Mouse (Mus musculus): ENCODE measurements around the gene Slc5a6.

Slc5a6 gene

DNA sequence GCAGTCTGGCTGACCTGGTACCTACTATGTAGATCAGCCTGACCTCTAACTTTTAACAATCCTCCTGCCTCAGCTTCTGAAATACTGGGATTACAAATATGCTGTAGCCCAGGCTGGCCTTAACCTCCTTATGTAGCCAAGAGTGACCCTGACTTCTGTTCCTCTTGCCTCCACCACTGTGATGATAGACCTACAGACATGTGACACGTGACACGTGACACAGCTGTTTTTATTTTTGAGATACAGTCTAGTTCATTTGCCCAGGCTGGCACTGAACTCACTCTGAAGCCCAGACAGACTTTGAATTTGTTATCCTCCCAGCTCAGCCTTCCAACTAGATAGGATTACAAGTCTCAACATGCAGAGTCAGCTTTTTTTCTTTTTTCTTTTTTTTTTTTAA is 47.7 kb downstream of the Slc5a6 start:
- in situ Hi-C loops (cut with MboI, MseI), result loop anchor here (5.0 kb wide), 1 partner anchor 204 kb away; no protein-coding TSS in a partner anchor

GRCm38 (mm10) chr5:31000122-31000521 is 48.6 kb downstream of the Slc5a6 start:
- in situ Hi-C loops (cut with MboI, MseI), result loop anchor here (5.0 kb wide), 1 partner anchor 203 kb away; no protein-coding TSS in a partner anchor

GRCm38 (mm10) chr5:30999324-30999723 is 49.4 kb downstream of the Slc5a6 start:
- in situ Hi-C loops (cut with MboI, MseI), result no loop called here

- in situ Hi-C loops (cut with MboI, MseI), result no loop called here
Observed at GRCm38 (mm10) chr5:30998306-30998705, 50.4 kb downstream of the Slc5a6 start.

DNA sequence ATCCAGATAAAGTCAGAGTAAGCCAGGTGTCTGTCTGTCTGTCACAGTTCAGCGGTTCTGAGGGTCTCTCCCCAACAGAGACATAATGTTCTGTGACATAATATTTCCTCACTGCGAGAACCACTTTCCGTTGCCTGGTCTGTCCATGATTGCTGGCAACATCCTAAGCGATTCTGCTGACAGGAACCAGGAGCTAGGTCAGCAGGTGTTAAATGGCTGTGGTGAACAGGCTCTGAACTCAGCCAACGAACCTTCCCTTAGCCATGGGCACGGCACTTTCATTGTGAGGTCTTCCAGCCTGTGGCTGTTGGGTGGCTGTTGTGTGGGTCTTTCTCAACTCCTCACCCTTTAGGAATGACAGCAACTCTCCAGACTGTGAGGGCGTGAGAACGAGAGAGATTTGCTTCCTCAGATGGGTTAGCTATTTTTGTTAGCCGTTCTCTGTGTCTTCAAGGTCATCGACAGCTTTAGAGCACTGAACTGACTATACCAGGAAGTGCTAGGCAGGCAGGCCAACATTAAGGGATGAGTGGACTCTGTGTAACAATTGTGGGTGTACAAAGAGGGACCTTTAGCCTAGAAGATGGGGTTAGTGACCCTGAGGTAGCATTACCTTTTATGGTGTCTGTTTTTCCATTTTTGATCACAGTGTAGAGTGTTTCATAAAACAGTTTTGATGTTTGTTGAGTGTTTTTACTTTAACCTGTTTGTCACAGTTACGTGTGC is 53.7 kb downstream of the Slc5a6 start:
- in situ Hi-C loops (cut with MboI, MseI), result loop anchor here (5.0 kb wide), 1 partner anchor 63 kb away; no protein-coding TSS in a partner anchor

GRCm38 (mm10) chr5:30994074-30994473 is 54.6 kb downstream of the Slc5a6 start:
- in situ Hi-C loops (cut with MboI, MseI), result loop anchor here (5.0 kb wide), 1 partner anchor 62 kb away; no protein-coding TSS in a partner anchor

GRCm38 (mm10) chr5:30992980-30993676 is 55.6 kb downstream of the Slc5a6 start:
- in situ Hi-C loops (cut with MboI, MseI), result loop anchor here (5.0 kb wide), 1 partner anchor 61 kb away; no protein-coding TSS in a partner anchor
